In genomic region chr5:100159638-100159973, GRCm38 (mm10) we compare ENCODE assay signal across 8 mouse cellular contexts. TPM values are rescaled to one million over a fixed set of nuclear protein-coding genes. Genes with fewer than 3 reads are reported as not detected.
DNase-seq lines count a peak whose midpoint lies in the region; ATAC-seq lines count a peak whose summit lies in the region.

Gene Tmem150c, minus strand, starts transcription at chr5:100159808.

- H3K4me1 ChIP-seq in heart, embryonic 15.5 days (replicated peaks), result peaks cover 10% of the 10 kb centered on the region
- peaks cover 13% of the 10 kb centered on the region for H3K4me1 ChIP-seq in forebrain, embryonic 15.5 days
- peaks cover 10% of the 10 kb centered on the region for H3K4me1 ChIP-seq in limb, embryonic 12.5 days (replicated peaks)
- peaks cover 6% of the 10 kb centered on the region; the same call in 1 of the 2 replicates for H3K4me1 ChIP-seq in stomach, embryonic 15.5 days

- H3K27ac ChIP-seq in heart, embryonic 15.5 days, result no peak within 1 kb of the TSS
- peak within 1 kb of the TSS; percentile 72 for H3K27ac ChIP-seq in forebrain, embryonic 15.5 days (replicated peaks)
- H3K27ac ChIP-seq in limb, embryonic 12.5 days, result no peak within 1 kb of the TSS
- H3K27ac ChIP-seq in stomach, embryonic 15.5 days, result no peak within 1 kb of the TSS

- 14% methylated on average over 6 of the region's 6 CpGs for WGBS in heart, embryonic 15.5 days
- 9% methylated on average over 6 of the region's 6 CpGs for WGBS in forebrain, embryonic 15.5 days
- WGBS in limb, embryonic 12.5 days, result 8% methylated on average over 6 of the region's 6 CpGs
- 14% methylated on average over 6 of the region's 6 CpGs for WGBS in stomach, embryonic 15.5 days

- H3K4me2 ChIP-seq in heart, embryonic 15.5 days, result peak within 1 kb of the TSS; percentile 99
- H3K4me2 ChIP-seq in forebrain, embryonic 15.5 days (replicated peaks), result peak within 1 kb of the TSS; percentile 90
- peak within 1 kb of the TSS; percentile 99 for H3K4me2 ChIP-seq in limb, embryonic 12.5 days
- peak within 1 kb of the TSS; percentile 99 for H3K4me2 ChIP-seq in stomach, embryonic 15.5 days

- H3K27me3 ChIP-seq in heart, embryonic 15.5 days, result peaks cover 46% of the 10 kb centered on the region
- H3K27me3 ChIP-seq in forebrain, embryonic 15.5 days, result no peaks in the 10 kb centered on the region
- peaks cover 47% of the 10 kb centered on the region for H3K27me3 ChIP-seq in limb, embryonic 12.5 days
- H3K27me3 ChIP-seq in stomach, embryonic 15.5 days (replicated peaks), result no peaks in the 10 kb centered on the region; the same call in 1 of the 2 replicates

- H3K9me3 ChIP-seq in heart, embryonic 15.5 days (replicated peaks), result no peaks in the 10 kb centered on the region
- H3K9me3 ChIP-seq in forebrain, embryonic 15.5 days, result no peaks in the 10 kb centered on the region
- H3K9me3 ChIP-seq in limb, embryonic 12.5 days, result no peaks in the 10 kb centered on the region
- no peaks in the 10 kb centered on the region for H3K9me3 ChIP-seq in stomach, embryonic 15.5 days

- ATAC-seq in heart, embryonic 15.5 days (replicated peaks; ENCODE audit: insufficient number of reproducible peaks, insufficient read depth, low FRiP score, low read depth), result no peak; the same call in 1 of the 2 replicates
- ATAC-seq in forebrain, embryonic 15.5 days (replicated peaks), result peak; percentile 39
- no peak for ATAC-seq in limb, embryonic 12.5 days (ENCODE audit: insufficient number of reproducible peaks, insufficient read depth, low FRiP score, low TSS enrichment, low read depth)
- ATAC-seq in stomach, embryonic 15.5 days (ENCODE audit: insufficient read depth, low FRiP score, low read depth), result no peak
- no peak for ATAC-seq in erythroid progenitor cell, adult 5-6 weeks (replicated peaks; ENCODE audit: low FRiP score, poor library complexity, severe bottlenecking)

- H3K36me3 ChIP-seq in heart, embryonic 15.5 days, result no peaks in the 10 kb centered on the region
- H3K36me3 ChIP-seq in forebrain, embryonic 15.5 days, result no peaks in the 10 kb centered on the region
- no peaks in the 10 kb centered on the region for H3K36me3 ChIP-seq in limb, embryonic 12.5 days
- H3K36me3 ChIP-seq in stomach, embryonic 15.5 days, result no peaks in the 10 kb centered on the region

- DNase-seq in heart, adult 8-10 months (ENCODE audit: low spot score), result no peak
- no peak for DNase-seq in adrenal gland, postnatal 25 days
- no peak for DNase-seq in c-Kit-positive CD71-positive TER-119-positive erythroid progenitor cells, embryonic 14.5 days (ENCODE audit: low spot score)

- H3K9ac ChIP-seq in heart, embryonic 15.5 days, result peak within 1 kb of the TSS; percentile 69
- peak within 1 kb of the TSS; percentile 80 for H3K9ac ChIP-seq in forebrain, embryonic 15.5 days (replicated peaks)
- H3K9ac ChIP-seq in limb, embryonic 12.5 days (replicated peaks), result peak within 1 kb of the TSS; percentile 78
- H3K9ac ChIP-seq in stomach, embryonic 15.5 days, result peak within 1 kb of the TSS; percentile 44; the same call in 1 of the 2 replicates

- peak within 1 kb of the TSS; percentile 76 for H3K4me3 ChIP-seq in heart, embryonic 15.5 days
- peak within 1 kb of the TSS; percentile 72 for H3K4me3 ChIP-seq in forebrain, embryonic 15.5 days
- peak within 1 kb of the TSS; percentile 83 for H3K4me3 ChIP-seq in limb, embryonic 12.5 days (replicated peaks)
- H3K4me3 ChIP-seq in stomach, embryonic 15.5 days (replicated peaks), result peak within 1 kb of the TSS; percentile 69

RNA-seq across cellular contexts. Expression of gene Tmem150c, which starts in this region (rescaled TPM):
- polyA plus RNA-seq in heart, embryonic 15.5 days (2015; fragmentation: Nextera tagmentation; extraction: Ambion mirVana), result 2.0 and 2.2 TPM in 2 replicates
- total RNA-seq in heart, adult 8-10 months (2022), result 10 to 100 TPM in 2 of 4 experiments, 1 to 10 TPM in 2; 7.6 to 18.7 (median 11.6) TPM
- 13.0 and 23.0 TPM in 2 replicates for total RNA-seq in adrenal gland, postnatal 25 days (2021)
- 31.8 and 32.1 TPM in 2 replicates for polyA plus RNA-seq in forebrain, embryonic 15.5 days (2015; fragmentation: Nextera tagmentation; extraction: Ambion mirVana)
- 2.4 and 2.9 TPM in 2 replicates for polyA plus RNA-seq in limb, embryonic 12.5 days (2016; fragmentation: Nextera tagmentation; extraction: Ambion mirVana)
- polyA plus RNA-seq in stomach, embryonic 15.5 days (2015; fragmentation: Nextera tagmentation; extraction: Ambion mirVana), result 4.0 and 4.7 TPM in 2 replicates
- not detected in 2 replicates for total RNA-seq in erythroid progenitor cell, adult 5-6 weeks (2015; ENCODE audit: low replicate concordance)
- total RNA-seq in erythroid progenitor cell, adult 5-6 weeks (2017; ENCODE audit: low replicate concordance), result 0.68 TPM in 1 of 2 replicates, not detected in the other
